30 mouse cellular contexts compared by ENCODE assay signal in genomic region chr19:11975683-11976082, GRCm38 (mm10). TPM values are rescaled to one million over a fixed set of nuclear protein-coding genes. Genes with fewer than 3 reads are reported as not detected.
DNase-seq lines count a peak whose midpoint lies in the region; ATAC-seq and TF ChIP-seq lines count a peak whose summit lies in the region.
"Had no signal": no experiment of that assay in that cellular context is flagged by ENCODE, and none has a peak within 500 bp of the region (broad histone marks: within the 10 kb centered on the region; RNA-seq: fewer than 3 reads in every experiment).

No protein-coding gene starts in this region.

- WGBS in heart, embryonic 13.5 days, result 57% methylated on average over 4 of the region's 4 CpGs
- 74% methylated on average over 4 of the region's 4 CpGs for WGBS in kidney, adult 2 months
- 35% methylated on average over 4 of the region's 4 CpGs for WGBS in liver, embryonic 15.5 days (ENCODE audit: insufficient replicate concordance)
- WGBS in kidney, embryonic 14.5 days, result 73% methylated on average over 4 of the region's 4 CpGs

- no peak overlapping the region for H3K9ac ChIP-seq in heart, embryonic 13.5 days
- no peak overlapping the region; the same call in 1 of the 2 replicates for H3K9ac ChIP-seq in liver, embryonic 15.5 days
- H3K9ac ChIP-seq in kidney, embryonic 14.5 days (ENCODE audit: low read depth, low read length), result no peak overlapping the region
- H3K9ac ChIP-seq: embryonic facial prominence, embryonic 12.5 days; hindbrain, embryonic 13.5 days; limb, embryonic 12.5 days; neural tube, embryonic 15.5 days had no signal

- H3K36me3 ChIP-seq in heart, embryonic 13.5 days, result peaks cover 100% of the 10 kb centered on the region
- H3K36me3 ChIP-seq in kidney, adult 2 months (ENCODE audit: control insufficient read depth, insufficient read depth, low read length), result peaks cover 30% of the 10 kb centered on the region
- H3K36me3 ChIP-seq in liver, embryonic 15.5 days (replicated peaks), result peaks cover 99% of the 10 kb centered on the region
- H3K36me3 ChIP-seq in kidney, embryonic 14.5 days (ENCODE audit: control insufficient read depth, insufficient read depth, low read length), result peaks cover 98% of the 10 kb centered on the region

- H3K9me3 ChIP-seq in heart, embryonic 13.5 days, result no peaks in the 10 kb centered on the region
- no peaks in the 10 kb centered on the region for H3K9me3 ChIP-seq in liver, embryonic 15.5 days (replicated peaks)
- no peaks in the 10 kb centered on the region for H3K9me3 ChIP-seq in kidney, embryonic 14.5 days (ENCODE audit: control insufficient read depth, low read length)
- H3K9me3 ChIP-seq: embryonic facial prominence, embryonic 12.5 days; hindbrain, embryonic 13.5 days; limb, embryonic 12.5 days; neural tube, embryonic 15.5 days had no signal

- TF ChIP-seq POLR2A in kidney, adult 2 months (IDR thresholded peaks at IDR 0.05; ENCODE audit: low read depth, low read length), result no peak

- H3K4me1 ChIP-seq in heart, embryonic 13.5 days, result peaks cover 52% of the 10 kb centered on the region
- 0 out of 2 replicates have a peak, but pooled peaks cover 2% of the 10 kb centered on the region for H3K4me1 ChIP-seq in kidney, adult 2 months (ENCODE audit: control insufficient read depth, insufficient read depth, low read length)
- H3K4me1 ChIP-seq in liver, embryonic 15.5 days (replicated peaks), result peaks cover 46% of the 10 kb centered on the region
- no peaks in the 10 kb centered on the region for H3K4me1 ChIP-seq in kidney, embryonic 14.5 days (ENCODE audit: control insufficient read depth, insufficient read depth, low read length)
- H3K4me1 ChIP-seq: embryonic facial prominence, embryonic 12.5 days; hindbrain, embryonic 13.5 days; neural tube, embryonic 15.5 days had no signal

- no peak for DNase-seq in heart, adult 9 months (ENCODE audit: low spot score in 2 of 2)
- DNase-seq in kidney, adult 2 months, result no peak
- no peak for DNase-seq in kidney, adult 9 months
- DNase-seq in c-Kit-positive CD71-positive TER-119-positive erythroid progenitor cells, embryonic 14.5 days (ENCODE audit: low spot score), result peak; percentile 40
- no peak for DNase-seq in urinary bladder, adult 18-20 months (ENCODE audit: low spot score in 2 of 2)
- DNase-seq: adrenal gland, adult 8-10 months; B cell, adult 2 months; cerebellum, adult 9-10 months; cerebellum, postnatal 36 days; embryo, embryonic 11 days; gastrocnemius, postnatal 25 days; heart, postnatal 4 days; kidney, postnatal 36 days; lung, adult 18-20 months; lung, postnatal 4 days; midbrain, embryonic 14.5 days; retina, postnatal 1 day; right cerebral cortex, postnatal 14 days had no signal

- no peak overlapping the region for H3K4me2 ChIP-seq in heart, embryonic 13.5 days
- 0 out of 2 replicates have a peak overlapping the region, but pooled peaks have one; percentile 2 for H3K4me2 ChIP-seq in liver, embryonic 15.5 days
- no peak overlapping the region for H3K4me2 ChIP-seq in kidney, embryonic 14.5 days (replicated peaks; ENCODE audit: low read depth, low read length)
- H3K4me2 ChIP-seq: embryonic facial prominence, embryonic 12.5 days; hindbrain, embryonic 13.5 days; limb, embryonic 12.5 days; neural tube, embryonic 15.5 days had no signal

- no peak overlapping the region for H3K4me3 ChIP-seq in heart, embryonic 13.5 days
- no peak overlapping the region for H3K4me3 ChIP-seq in kidney, adult 2 months (ENCODE audit: insufficient read depth, low read depth, low read length)
- H3K4me3 ChIP-seq in liver, embryonic 15.5 days (replicated peaks), result no peak overlapping the region
- no peak overlapping the region for H3K4me3 ChIP-seq in kidney, embryonic 14.5 days (ENCODE audit: low read length)
- H3K4me3 ChIP-seq: embryonic facial prominence, embryonic 12.5 days; hindbrain, embryonic 13.5 days; layer of hippocampus, adult 2 months; left cerebral cortex, adult 2 months; limb, embryonic 12.5 days; neural tube, embryonic 15.5 days had no signal

- H3K27me3 ChIP-seq in heart, embryonic 13.5 days (replicated peaks), result no peaks in the 10 kb centered on the region
- H3K27me3 ChIP-seq in kidney, adult 2 months (replicated peaks; ENCODE audit: control insufficient read depth, insufficient read depth, low read length), result no peaks in the 10 kb centered on the region
- no peaks in the 10 kb centered on the region for H3K27me3 ChIP-seq in liver, embryonic 15.5 days
- no peaks in the 10 kb centered on the region for H3K27me3 ChIP-seq in kidney, embryonic 14.5 days (ENCODE audit: control insufficient read depth, insufficient read depth, low read length)
- H3K27me3 ChIP-seq: embryonic facial prominence, embryonic 12.5 days; hindbrain, embryonic 13.5 days; limb, embryonic 12.5 days; neural tube, embryonic 15.5 days had no signal

- H3K27ac ChIP-seq in heart, embryonic 13.5 days (replicated peaks), result peak overlapping the region; percentile 74
- H3K27ac ChIP-seq in kidney, adult 2 months (ENCODE audit: insufficient read depth, low read depth, low read length), result peak overlapping the region; percentile 66; the same call in 1 of the 2 replicates
- 0 out of 2 replicates have a peak overlapping the region, but pooled peaks have one; percentile 22 for H3K27ac ChIP-seq in liver, embryonic 15.5 days (replicated peaks)
- no peak overlapping the region for H3K27ac ChIP-seq in kidney, embryonic 14.5 days (ENCODE audit: low read depth, low read length)
- H3K27ac ChIP-seq: embryonic facial prominence, embryonic 12.5 days; hindbrain, embryonic 13.5 days; layer of hippocampus, adult 2 months; left cerebral cortex, adult 2 months; limb, embryonic 12.5 days; neural tube, embryonic 15.5 days had no signal

- no peak for TF ChIP-seq CTCF in kidney, adult 2 months (conservative IDR thresholded peaks at IDR 0.05; ENCODE audit: insufficient read depth, insufficient read length, low read depth, low read length)

- ATAC-seq in heart, embryonic 13.5 days (ENCODE audit: extremely low read depth, insufficient number of reproducible peaks, low FRiP score, low TSS enrichment), result no peak
- ATAC-seq in liver, embryonic 15.5 days (ENCODE audit: insufficient read depth), result peak; percentile 45; the same call in 1 of the 2 replicates
- ATAC-seq in kidney, embryonic 14.5 days (ENCODE audit: low FRiP score, low TSS enrichment), result no peak
- ATAC-seq: forebrain, embryonic 14.5 days; intestine, embryonic 16.5 days; lung, postnatal 0 days had no signal

RNA-seq across cellular contexts. Expression of gene Osbp, which starts 9.9 kb away (rescaled TPM):
- 4.2 and 4.8 TPM in 2 replicates for polyA plus RNA-seq in heart, embryonic 13.5 days (2015; fragmentation: Nextera tagmentation; extraction: Ambion mirVana)
- polyA plus RNA-seq in kidney, adult 2 months (2012; rRNA removed), result 21.7 and 24.8 TPM in 2 replicates
- polyA plus RNA-seq in liver, embryonic 15.5 days (2015; fragmentation: Nextera tagmentation; extraction: Ambion mirVana), result 1.9 and 2.0 TPM in 2 replicates
- 7.5 and 9.4 TPM in 2 replicates for polyA plus RNA-seq in kidney, embryonic 14.5 days (2014; fragmentation: Nextera tagmentation; extraction: Ambion mirVana)
